Mouse (Mus musculus): ENCODE results near the gene 4632433K11Rik. TPM values are rescaled to one million over a fixed set of nuclear protein-coding genes. Genes with fewer than 3 reads are reported as not detected.

The 4632433K11Rik gene
- polyA plus RNA-seq, 1 experiment, result not detected

GRCm38 (mm10) chr7:5053456-5054179 lies 19.7 kb downstream of the 4632433K11Rik start:
- H3K27ac ChIP-seq (ENCODE audit: insufficient read depth, low read depth, low read length), result no peak overlapping the region
- peak overlapping the region; percentile 69 for H3K4me3 ChIP-seq (ENCODE audit: insufficient read depth, low read length)
- H3K4me1 ChIP-seq (ENCODE audit: control insufficient read depth, insufficient read depth, low read length), result peaks cover 29% of the 10 kb centered on the region
- TF ChIP-seq POLR2A (IDR thresholded peaks at IDR 0.05; ENCODE audit: borderline replicate concordance, low read depth, low read length) (no peak), CTCF (IDR thresholded peaks at IDR 0.05; ENCODE audit: low read depth, low read length) (no peak)

GRCm38 (mm10) chr7:5056651-5057263 lies 22.8 kb downstream of the 4632433K11Rik start:
- TF ChIP-seq POLR2A (IDR thresholded peaks at IDR 0.05; ENCODE audit: borderline replicate concordance, low read depth, low read length), result no peak
- TF ChIP-seq CTCF (IDR thresholded peaks at IDR 0.05; ENCODE audit: low read depth, low read length), result no peak
- H3K4me3 ChIP-seq (ENCODE audit: insufficient read depth, low read length), result no peak overlapping the region; the same call in 1 of the 2 replicates
- H3K4me1 ChIP-seq (ENCODE audit: control insufficient read depth, insufficient read depth, low read length), result peaks cover 38% of the 10 kb centered on the region
- H3K27ac ChIP-seq (ENCODE audit: insufficient read depth, low read depth, low read length), result no peak overlapping the region

- Histone ChIP-seq H3K27ac (ENCODE audit: insufficient read depth, low read depth, low read length) (peak overlapping the region; percentile 91), H3K4me1 (ENCODE audit: control insufficient read depth, insufficient read depth, low read length) (peaks cover 38% of the 10 kb centered on the region), H3K4me3 (ENCODE audit: insufficient read depth, low read length) (no peak overlapping the region)
- TF ChIP-seq POLR2A (IDR thresholded peaks at IDR 0.05; ENCODE audit: borderline replicate concordance, low read depth, low read length), result no peak
These were observed 23.5 kb downstream of the 4632433K11Rik start for GRCm38 (mm10) chr7:5057381-5057780.

GRCm38 (mm10) chr7:5057804-5058203 lies 23.9 kb downstream of the 4632433K11Rik start:
- H3K4me3 ChIP-seq (ENCODE audit: insufficient read depth, low read length), result no peak overlapping the region
- peak; percentile 8; the same call in 1 of the 2 replicates for TF ChIP-seq CTCF (IDR thresholded peaks at IDR 0.05; ENCODE audit: low read depth, low read length)
- no peak for TF ChIP-seq POLR2A (IDR thresholded peaks at IDR 0.05; ENCODE audit: borderline replicate concordance, low read depth, low read length)
- peak overlapping the region; percentile 91 for H3K27ac ChIP-seq (ENCODE audit: insufficient read depth, low read depth, low read length)
- peaks cover 38% of the 10 kb centered on the region for H3K4me1 ChIP-seq (ENCODE audit: control insufficient read depth, insufficient read depth, low read length)

- H3K27ac ChIP-seq (ENCODE audit: insufficient read depth, low read depth, low read length), result peak overlapping the region; percentile 91
- H3K4me3 ChIP-seq (ENCODE audit: insufficient read depth, low read length), result no peak overlapping the region
- TF ChIP-seq POLR2A (IDR thresholded peaks at IDR 0.05; ENCODE audit: borderline replicate concordance, low read depth, low read length), result no peak
- no peak for TF ChIP-seq CTCF (IDR thresholded peaks at IDR 0.05; ENCODE audit: low read depth, low read length)
- peaks cover 31% of the 10 kb centered on the region for H3K4me1 ChIP-seq (ENCODE audit: control insufficient read depth, insufficient read depth, low read length)
These were observed 24.7 kb downstream of the 4632433K11Rik start for GRCm38 (mm10) chr7:5058631-5059030.

GRCm38 (mm10) chr7:5059421-5059820 lies 25.5 kb downstream of the 4632433K11Rik start:
- Histone ChIP-seq H3K4me3 (ENCODE audit: insufficient read depth, low read length) (no peak overlapping the region), H3K27ac (ENCODE audit: insufficient read depth, low read depth, low read length) (no peak overlapping the region), H3K4me1 (ENCODE audit: control insufficient read depth, insufficient read depth, low read length) (peaks cover 34% of the 10 kb centered on the region)
- TF ChIP-seq CTCF (IDR thresholded peaks at IDR 0.05; ENCODE audit: low read depth, low read length), result no peak
- TF ChIP-seq POLR2A (IDR thresholded peaks at IDR 0.05; ENCODE audit: borderline replicate concordance, low read depth, low read length), result no peak

GRCm38 (mm10) chr7:5060239-5060731 lies 26.4 kb downstream of the 4632433K11Rik start:
- TF ChIP-seq CTCF (IDR thresholded peaks at IDR 0.05; ENCODE audit: low read depth, low read length) (0 out of 2 replicates have a peak, but pooled peaks have one; percentile 20), POLR2A (IDR thresholded peaks at IDR 0.05; ENCODE audit: borderline replicate concordance, low read depth, low read length) (no peak)
- Histone ChIP-seq H3K4me3 (ENCODE audit: insufficient read depth, low read length) (peak overlapping the region; percentile 92), H3K27ac (ENCODE audit: insufficient read depth, low read depth, low read length) (peak overlapping the region; percentile 92), H3K4me1 (ENCODE audit: control insufficient read depth, insufficient read depth, low read length) (peaks cover 40% of the 10 kb centered on the region)

GRCm38 (mm10) chr7:5060944-5061773 lies 27.2 kb downstream of the 4632433K11Rik start:
- peak overlapping the region; percentile 98 for H3K27ac ChIP-seq (ENCODE audit: insufficient read depth, low read depth, low read length)
- peak overlapping the region; percentile 92 for H3K4me3 ChIP-seq (ENCODE audit: insufficient read depth, low read length)
- peaks cover 48% of the 10 kb centered on the region for H3K4me1 ChIP-seq (ENCODE audit: control insufficient read depth, insufficient read depth, low read length)
- peak; percentile 13; the same call in 1 of the 2 replicates for TF ChIP-seq POLR2A (IDR thresholded peaks at IDR 0.05; ENCODE audit: borderline replicate concordance, low read depth, low read length)
- TF ChIP-seq CTCF (IDR thresholded peaks at IDR 0.05; ENCODE audit: low read depth, low read length), result peak; percentile 39; the same call in 1 of the 2 replicates

GRCm38 (mm10) chr7:5061774-5062359 lies 27.9 kb downstream of the 4632433K11Rik start, which contains the start of gene U2af2:
Gene U2af2 (plus strand): TSS chr7:5062143.
- Histone ChIP-seq H3K4me1 (ENCODE audit: control insufficient read depth, insufficient read depth, low read length) (peaks cover 47% of the 10 kb centered on the region), H3K4me3 (ENCODE audit: insufficient read depth, low read length) (peak within 1 kb of the TSS; percentile 92), H3K27ac (ENCODE audit: insufficient read depth, low read depth, low read length) (peak within 1 kb of the TSS; percentile 98)
- TF ChIP-seq CTCF (IDR thresholded peaks at IDR 0.05; ENCODE audit: low read depth, low read length), result no peak
- TF ChIP-seq POLR2A (IDR thresholded peaks at IDR 0.05; ENCODE audit: borderline replicate concordance, low read depth, low read length), result no peak

All from bone marrow macrophage, adult 2 months (primary cell).